Mouse (Mus musculus) forebrain, embryonic 14.5 days (tissue): Measurements from ENCODE around the gene Syngr4. TPM values are rescaled to one million over a fixed set of nuclear protein-coding genes. Genes with fewer than 3 reads are reported as not detected.

Experiments used
- ATAC-seq: fragments of 200-750 bp; cut with Nextera tagmentation; 2 replicates; pipeline ENCODE4 v1.8.0; 2017; ENCODE audit warnings: mild to moderate bottlenecking, moderate library complexity
- DNase-seq: peaks from one replicate; pipeline ENCODE4 v3.0.0-alpha.2; 2015; ENCODE audit warnings: low spot score
- H3K27ac ChIP-seq: fragments of 300-500 bp; sonication (generic); 2 replicates; pipeline ENCODE4 v1.5.1; 2014; ENCODE audit warnings: low read depth, mild to moderate bottlenecking, control low read depth, low read length, moderate library complexity
- H3K27me3 ChIP-seq: fragments of 300-500 bp; sonication (generic); replicated peaks from 2 replicates; pipeline ENCODE4 v1.6.1; 2014; ENCODE audit warnings: low read length, control low read depth, mixed read lengths; ENCODE audit not compliant: control insufficient read depth, insufficient read depth
- H3K36me3 ChIP-seq: fragments of 300-500 bp; sonication (generic); 2 replicates; pipeline ENCODE4 v1.6.1; 2014; ENCODE audit warnings: low read length, control low read depth; ENCODE audit not compliant: control insufficient read depth, insufficient read depth
- H3K4me1 ChIP-seq: fragments of 300-500 bp; sonication (generic); 2 replicates; pipeline ENCODE4 v1.6.1; 2014; ENCODE audit warnings: antibody characterized with exemption, low read length, control low read depth; ENCODE audit not compliant: control insufficient read depth, insufficient read depth
- H3K4me2 ChIP-seq: fragments of 300-500 bp; sonication (generic); 2 replicates; pipeline ENCODE4 v1.6.1; 2014; ENCODE audit warnings: mild to moderate bottlenecking, control low read depth, low read length
- H3K4me3 ChIP-seq: fragments of 300-500 bp; sonication (generic); 2 replicates; pipeline ENCODE4 v1.5.1; 2014; ENCODE audit warnings: low read depth, low read length, control low read depth
- H3K9ac ChIP-seq: fragments of 300-500 bp; sonication (generic); 2 replicates; pipeline ENCODE4 v1.6.1; 2014; ENCODE audit warnings: mild to moderate bottlenecking, low read length, control low read depth, moderate library complexity
- H3K9me3 ChIP-seq: fragments of 300-500 bp; sonication (generic); replicated peaks from 2 replicates; pipeline ENCODE4 v1.6.1; 2016; ENCODE audit warnings: low read length, control low read depth, mixed read lengths; ENCODE audit not compliant: control insufficient read depth
- WGBS: fragments of 180-500 bp; shearing (Covaris S2); extraction: QIAGEN DNeasy Blood & Tissue Kit; methylation state at CpG from one replicate; pipeline ENCODE4 v1.1.7; 2014; 5-methylcytosine and 5-hydroxymethylcytosine counted together
- polyA plus RNA-seq: library from polyadenylated mRNA; unstranded; fragments of >200 nt; fragmentation: Nextera tagmentation; extraction: Ambion mirVana; gene quantifications from 2 replicates; pipeline ENCODE4 v1.2.1, GENCODE M21; 2014

Gene Syngr4
- polyA plus RNA-seq, 1 experiment from 2014 or later: 0.55 TPM

GRCm38 (mm10) chr7:45923762-45924428 is 27.4 kb upstream of the Syngr4 start, which contains the start of gene Ccdc114:
Gene Ccdc114 (plus strand): TSS chr7:45924072.
- H3K27ac ChIP-seq: peak within 1 kb of the TSS; percentile 63; the same call in 1 of the 2 replicates
- H3K36me3 ChIP-seq: no peaks in the 10 kb centered on the region
- ATAC-seq: peak; percentile 33; the same call in 1 of the 2 replicates
- 7% methylated on average over 24 of the region's 24 CpGs for WGBS
- H3K4me2 ChIP-seq: peak within 1 kb of the TSS; percentile 52
- H3K27me3 ChIP-seq: no peaks in the 10 kb centered on the region
- H3K4me1 ChIP-seq: peaks cover 6% of the 10 kb centered on the region
- no peaks in the 10 kb centered on the region for H3K9me3 ChIP-seq
- peak; percentile 25 for DNase-seq
- peak within 1 kb of the TSS; percentile 53 for H3K9ac ChIP-seq
- H3K4me3 ChIP-seq: peak within 1 kb of the TSS; percentile 37

DNA sequence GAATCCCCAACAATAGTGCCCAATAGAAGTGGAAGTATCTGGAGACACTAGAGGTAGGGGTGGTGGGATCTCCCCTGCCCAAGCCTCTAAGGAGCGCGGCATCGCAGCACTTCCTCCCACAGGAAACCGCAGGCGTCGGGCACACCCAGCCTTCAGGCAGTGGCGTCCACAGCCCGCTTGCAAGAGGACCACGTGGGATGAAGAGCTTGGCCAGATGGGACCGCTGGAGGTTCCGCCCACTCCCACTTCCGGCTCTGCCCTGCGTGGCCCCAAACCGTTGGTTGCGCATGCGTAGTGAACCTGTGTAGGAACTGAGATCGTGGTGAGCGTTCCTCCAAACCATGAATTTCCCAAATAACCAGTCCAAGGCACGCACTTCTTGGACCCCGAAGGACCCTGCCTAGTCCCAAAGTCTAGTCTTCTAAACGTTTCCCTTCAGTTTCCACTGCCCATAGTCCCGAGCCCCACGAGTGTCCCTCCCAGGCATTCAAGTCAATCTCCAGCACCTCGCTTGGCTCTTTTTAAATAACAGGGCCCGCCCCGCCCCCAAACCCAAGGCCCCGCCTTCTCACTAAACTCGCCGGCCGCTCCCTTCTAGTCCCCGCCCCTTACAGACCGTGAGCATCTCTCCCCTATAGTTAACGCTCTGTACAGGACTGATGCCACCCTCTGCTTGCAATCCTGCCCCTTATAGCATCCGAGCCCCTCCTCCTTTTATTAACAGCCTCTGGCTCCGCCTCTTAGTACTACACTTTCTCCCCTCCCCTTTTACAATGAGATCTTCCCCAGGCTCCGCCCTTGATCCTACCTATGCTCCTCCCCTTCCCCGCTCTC is 26.6 kb upstream of the Syngr4 start:
- Histone ChIP-seq H3K4me2 (peak overlapping the region; percentile 52), H3K27me3 (no peaks in the 10 kb centered on the region), H3K4me1 (peaks cover 6% of the 10 kb centered on the region), H3K27ac (peak overlapping the region; percentile 63; the same call in 1 of the 2 replicates), H3K36me3 (no peaks in the 10 kb centered on the region), H3K9me3 (no peaks in the 10 kb centered on the region), H3K9ac (peak overlapping the region; percentile 53), H3K4me3 (peak overlapping the region; percentile 37)
- peak; percentile 97 for DNase-seq
- under 1% methylated on average over 37 of the region's 37 CpGs for WGBS
- peak; percentile 91 for ATAC-seq

- no peaks in the 10 kb centered on the region for H3K36me3 ChIP-seq
- WGBS: 91% methylated on average over 12 of the region's 12 CpGs
- H3K27me3 ChIP-seq: no peaks in the 10 kb centered on the region
- peak overlapping the region; percentile 52; the same call in 1 of the 2 replicates for H3K4me2 ChIP-seq
- no peak overlapping the region for H3K27ac ChIP-seq
- no peak overlapping the region for H3K4me3 ChIP-seq
- H3K9ac ChIP-seq: no peak overlapping the region
- peaks cover 11% of the 10 kb centered on the region for H3K4me1 ChIP-seq
- ATAC-seq: no peak
- H3K9me3 ChIP-seq: no peaks in the 10 kb centered on the region
- no peak for DNase-seq
These were observed 25.6 kb upstream of the Syngr4 start for GRCm38 (mm10) chr7:45921950-45922600.

DNA sequence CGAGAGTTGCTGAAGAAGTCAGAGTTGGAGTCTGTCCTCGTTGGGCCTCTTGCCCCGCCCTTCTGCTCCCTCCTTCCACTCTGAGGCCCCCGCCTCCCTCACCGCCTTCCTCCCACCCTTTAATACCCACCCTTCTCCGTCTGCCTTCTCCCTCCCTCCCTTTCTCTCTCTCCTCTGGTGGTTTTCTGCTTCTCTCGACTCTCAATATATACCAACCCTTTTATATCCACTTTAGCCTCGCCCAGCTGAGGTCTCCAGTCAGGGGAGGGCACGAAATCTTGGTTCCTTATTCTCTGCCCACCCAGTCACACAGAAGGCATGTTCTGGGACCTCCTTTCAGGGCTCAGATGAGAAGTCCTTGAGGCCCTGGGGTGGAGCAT is 24.7 kb upstream of the Syngr4 start, which contains the start of gene Emp3:
Emp3 (minus strand) TSS at position 163 of the 380 bp plus-strand sequence.
- Histone ChIP-seq H3K36me3 (no peaks in the 10 kb centered on the region), H3K4me3 (no peak within 1 kb of the TSS), H3K9ac (no peak within 1 kb of the TSS), H3K27me3 (no peaks in the 10 kb centered on the region), H3K4me2 (no peak within 1 kb of the TSS), H3K9me3 (no peaks in the 10 kb centered on the region), H3K27ac (no peak within 1 kb of the TSS), H3K4me1 (peaks cover 18% of the 10 kb centered on the region)
- DNase-seq (no peak), ATAC-seq (no peak)
- WGBS: 49% methylated on average over 9 of the region's 9 CpGs

DNA sequence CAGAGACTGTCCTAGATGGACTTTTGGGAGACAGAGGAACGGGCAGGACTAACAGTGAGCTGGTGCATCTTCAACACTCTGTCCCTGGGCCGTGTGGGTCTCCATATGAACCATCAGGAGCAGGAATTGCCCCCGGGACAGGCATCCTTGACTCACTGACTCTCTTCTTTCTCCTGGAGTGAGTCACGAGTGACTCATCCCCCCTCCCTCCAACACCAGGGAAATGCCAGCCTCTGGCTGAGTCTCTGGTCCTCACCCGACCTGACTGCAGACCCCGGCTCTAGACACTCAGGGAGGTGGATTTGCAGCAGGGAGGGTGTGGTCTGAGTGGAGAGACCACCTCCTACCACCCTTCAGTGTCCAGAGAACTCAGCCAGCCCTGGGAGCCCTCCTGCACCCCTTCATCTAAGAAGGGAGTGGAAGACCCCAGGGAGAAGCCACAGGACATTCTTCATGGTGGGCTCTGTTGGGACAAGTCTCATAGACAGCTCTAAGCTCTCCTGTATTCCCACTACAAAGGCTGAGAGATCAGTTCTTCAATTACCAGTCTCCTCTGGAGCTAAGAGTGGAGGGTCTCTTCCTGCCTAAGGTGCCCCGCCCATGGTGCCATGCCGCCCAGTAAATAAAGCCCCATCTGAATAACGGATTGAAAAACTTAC is 24.2 kb upstream of the Syngr4 start:
- no peak overlapping the region for H3K4me2 ChIP-seq
- H3K27ac ChIP-seq: no peak overlapping the region
- no peak overlapping the region for H3K9ac ChIP-seq
- H3K9me3 ChIP-seq: no peaks in the 10 kb centered on the region
- no peak for ATAC-seq
- H3K36me3 ChIP-seq: no peaks in the 10 kb centered on the region
- H3K4me1 ChIP-seq: peaks cover 23% of the 10 kb centered on the region
- 55% methylated on average over 9 of the region's 9 CpGs for WGBS
- H3K27me3 ChIP-seq: no peaks in the 10 kb centered on the region
- no peak for DNase-seq
- no peak overlapping the region for H3K4me3 ChIP-seq

DNA sequence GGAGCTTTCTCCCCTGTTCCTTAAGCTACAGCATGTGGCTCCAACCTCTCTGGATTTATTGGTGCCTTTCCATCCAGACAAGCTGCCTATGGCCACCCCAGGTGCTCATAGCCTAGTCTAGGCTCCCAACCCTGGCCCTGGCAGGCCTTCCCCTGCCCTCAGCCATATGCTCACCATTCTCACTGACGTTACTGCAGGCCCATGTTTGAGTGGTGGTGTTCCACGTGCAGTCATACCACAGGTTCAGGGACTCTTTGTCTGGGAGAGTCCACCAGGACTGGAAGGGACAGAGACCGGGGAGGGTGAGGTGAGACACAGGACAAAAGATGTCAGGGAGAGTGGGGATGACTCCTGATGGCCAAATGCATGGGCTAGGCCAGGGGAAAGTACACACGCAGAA is 23.2 kb upstream of the Syngr4 start:
- no peaks in the 10 kb centered on the region for H3K9me3 ChIP-seq
- H3K36me3 ChIP-seq: no peaks in the 10 kb centered on the region
- no peak overlapping the region for H3K4me2 ChIP-seq
- H3K4me3 ChIP-seq: no peak overlapping the region
- ATAC-seq (no peak), DNase-seq (no peak)
- peaks cover 24% of the 10 kb centered on the region for H3K4me1 ChIP-seq
- H3K9ac ChIP-seq: no peak overlapping the region
- H3K27me3 ChIP-seq: no peaks in the 10 kb centered on the region
- WGBS: 79% methylated on average over 4 of the region's 4 CpGs
- H3K27ac ChIP-seq: no peak overlapping the region; the same call in 1 of the 2 replicates

DNA sequence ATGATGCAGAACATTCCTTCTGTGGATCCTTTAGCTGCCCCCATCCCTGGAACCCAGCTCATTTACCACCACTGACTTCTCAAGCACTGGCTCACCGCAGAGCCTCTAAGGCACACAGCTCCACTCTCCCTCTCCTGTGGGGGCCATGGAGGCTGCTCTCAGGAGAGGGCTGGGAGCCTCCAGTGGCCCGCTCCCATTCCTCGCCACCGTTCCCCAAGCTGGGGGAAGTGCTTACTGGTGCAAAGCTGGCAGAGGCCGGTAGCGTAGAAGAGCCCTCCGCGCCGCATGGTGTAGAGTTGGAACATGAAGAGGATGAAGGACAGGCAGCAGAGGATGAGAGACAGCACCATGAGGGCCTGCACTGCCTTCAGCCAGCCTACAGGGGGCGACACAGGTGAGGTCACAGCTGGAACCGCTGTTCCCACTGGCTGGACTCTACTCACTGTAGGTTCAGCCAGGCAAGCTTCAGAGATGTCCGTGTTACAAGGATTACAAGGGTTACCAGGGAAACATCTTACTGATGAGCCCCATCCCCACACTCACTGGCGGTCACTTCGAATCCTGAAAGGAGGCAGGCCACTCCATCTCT is 22.7 kb upstream of the Syngr4 start:
- WGBS: 72% methylated on average over 14 of the region's 14 CpGs
- DNase-seq: no peak
- no peak for ATAC-seq

DNA sequence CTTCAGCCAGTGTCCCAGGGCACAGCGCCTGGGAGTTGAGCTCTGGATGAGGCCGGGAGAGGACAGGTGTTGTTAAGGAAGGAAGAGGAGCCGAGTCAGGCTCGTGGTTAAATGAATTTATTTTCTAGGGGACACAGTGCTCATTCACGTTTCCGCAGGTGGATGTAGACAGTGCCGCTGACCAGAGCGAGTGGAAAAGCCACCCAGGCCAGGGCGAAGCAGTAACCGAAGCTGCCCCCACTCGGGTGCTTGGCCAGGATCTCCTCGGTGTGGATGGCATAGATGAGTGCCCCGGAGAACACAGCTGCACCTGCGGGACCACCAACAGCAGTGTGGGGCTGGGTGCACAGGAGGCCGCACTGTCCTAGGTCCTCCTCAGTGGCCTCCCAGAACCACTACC is 21.4 kb upstream of the Syngr4 start:
- Histone ChIP-seq H3K27ac (peak overlapping the region; percentile 87), H3K9ac (peak overlapping the region; percentile 32)

More for the DNA sequence above, 22.7 kb upstream of the Syngr4 start:
- Histone ChIP-seq H3K4me3 (no peak overlapping the region), H3K9ac (no peak overlapping the region), H3K36me3 (no peaks in the 10 kb centered on the region), H3K4me2 (no peak overlapping the region), H3K4me1 (peaks cover 24% of the 10 kb centered on the region), H3K9me3 (no peaks in the 10 kb centered on the region), H3K27me3 (no peaks in the 10 kb centered on the region), H3K27ac (no peak overlapping the region)

More for the DNA sequence above, 21.4 kb upstream of the Syngr4 start:
- Histone ChIP-seq H3K27me3 (no peaks in the 10 kb centered on the region), H3K4me3 (no peak overlapping the region), H3K36me3 (no peaks in the 10 kb centered on the region), H3K4me1 (peaks cover 24% of the 10 kb centered on the region), H3K4me2 (no peak overlapping the region), H3K9me3 (no peaks in the 10 kb centered on the region)
- 87% methylated on average over 15 of the region's 15 CpGs for WGBS
- no peak for ATAC-seq
- DNase-seq: no peak
